Mouse (Mus musculus): ENCODE results near the gene Gpr108. TPM values are rescaled to one million over a fixed set of nuclear protein-coding genes. Genes with fewer than 3 reads are reported as not detected.

Gene Gpr108
- polyA plus RNA-seq, 1 experiment from 2014 or later: 31.9 TPM

DNA sequence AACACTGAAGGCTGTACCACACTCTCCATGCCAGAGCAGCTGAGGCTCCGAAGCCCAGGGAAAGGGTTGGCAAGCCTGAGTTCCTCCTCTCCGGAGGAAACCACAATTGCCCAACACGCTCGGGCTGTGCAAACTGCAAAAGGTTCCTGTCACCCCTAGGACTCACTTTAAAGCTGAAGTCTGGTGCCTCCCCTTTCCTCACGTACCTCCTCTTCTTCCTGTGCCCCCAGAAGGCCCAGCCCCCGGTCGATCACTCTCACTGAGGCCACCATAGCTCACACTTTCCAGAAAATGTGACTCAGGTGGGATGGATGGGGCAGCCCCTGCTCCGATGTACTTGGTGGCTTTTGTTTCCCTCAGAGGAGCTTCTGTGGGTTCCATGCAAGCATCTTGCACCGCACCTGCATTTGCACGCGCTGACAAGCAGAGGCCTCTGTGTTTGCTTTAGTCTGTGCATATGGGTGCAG is 54.2 kb downstream of the Gpr108 start, which contains the start of gene Tnfsf14:
TSS of gene Tnfsf14 (minus strand) at position 137 of the 467 bp plus-strand sequence.
- Histone ChIP-seq H3K4me1 (no peaks in the 10 kb centered on the region), H3K27ac (no peak within 1 kb of the TSS)

DNA sequence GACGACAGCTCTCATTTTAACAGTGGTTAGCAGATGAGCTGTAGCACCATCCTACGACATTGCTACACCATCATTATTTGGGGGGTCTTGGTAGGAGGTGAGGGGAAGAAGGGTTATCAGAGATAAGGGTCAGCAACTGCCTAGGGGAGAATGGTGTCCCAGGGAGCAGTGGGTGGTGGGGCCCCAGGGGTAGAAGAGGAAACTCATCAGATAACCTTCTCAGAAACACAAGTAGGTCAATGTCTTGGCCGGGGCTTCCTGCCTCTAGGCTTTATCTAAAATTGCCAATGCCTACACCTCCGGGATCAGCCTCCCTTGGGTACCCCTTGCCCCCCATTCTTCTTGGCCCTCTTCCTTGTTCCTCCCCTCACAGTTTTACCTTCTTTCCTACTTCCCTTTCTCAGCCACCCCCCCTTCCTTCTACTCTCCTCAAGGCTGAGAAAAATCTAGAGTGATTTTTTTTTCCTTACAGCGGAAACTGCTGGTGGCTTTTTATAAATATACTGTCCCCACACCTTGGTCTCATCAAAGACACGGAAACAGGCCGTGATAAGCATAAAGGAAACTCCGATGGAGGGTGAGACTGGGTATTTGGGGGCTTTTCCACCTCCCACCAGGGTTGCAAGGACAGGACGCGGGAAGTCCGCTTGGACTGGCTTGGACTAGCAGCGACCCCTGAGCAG is 59.6 kb downstream of the Gpr108 start:
- Histone ChIP-seq H3K27me3 (no peaks in the 10 kb centered on the region), H3K4me1 (no peaks in the 10 kb centered on the region), H3K9me3 (no peaks in the 10 kb centered on the region), H3K4me2 (replicated peaks) (no peak overlapping the region), H3K9ac (no peak overlapping the region), H3K4me3 (no peak overlapping the region), H3K27ac (no peak overlapping the region), H3K36me3 (no peaks in the 10 kb centered on the region)
- ATAC-seq (ENCODE audit: insufficient number of reproducible peaks, insufficient read depth, low FRiP score, low TSS enrichment): no peak
- WGBS: 82% methylated on average over 12 of the region's 12 CpGs

More for the DNA sequence above, 54.2 kb downstream of the Gpr108 start, which contains the start of gene Tnfsf14:
- 80% methylated on average over 11 of the region's 11 CpGs for WGBS
- H3K4me2 ChIP-seq (replicated peaks): no peak within 1 kb of the TSS
- ATAC-seq (ENCODE audit: insufficient number of reproducible peaks, insufficient read depth, low FRiP score, low TSS enrichment): no peak
- H3K36me3 ChIP-seq: no peaks in the 10 kb centered on the region
- no peak within 1 kb of the TSS for H3K9ac ChIP-seq
- H3K4me3 ChIP-seq: no peak within 1 kb of the TSS
- H3K27me3 ChIP-seq: no peaks in the 10 kb centered on the region
- H3K9me3 ChIP-seq: no peaks in the 10 kb centered on the region

DNA sequence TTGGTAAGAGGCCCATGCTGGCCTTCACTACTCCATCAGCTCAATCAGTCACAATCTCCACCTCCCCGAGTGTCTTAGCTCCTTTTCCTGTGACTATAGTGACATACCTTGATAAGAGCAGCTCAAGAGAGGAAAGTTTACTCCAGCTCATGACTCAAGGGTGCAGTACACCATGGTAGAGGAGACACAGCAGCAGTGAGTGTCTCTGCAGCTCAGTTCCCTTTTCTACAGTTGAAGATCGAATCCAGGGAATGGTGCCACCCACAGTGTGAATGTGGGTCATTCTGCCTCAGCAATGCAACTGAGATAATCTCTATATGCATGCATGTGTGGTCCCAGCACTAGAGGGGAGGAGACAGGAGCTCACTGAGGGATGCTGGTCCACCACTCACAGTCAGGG is 62.6 kb downstream of the Gpr108 start:
- H3K27ac ChIP-seq: no peak overlapping the region
- no peak overlapping the region for H3K4me3 ChIP-seq
- H3K4me2 ChIP-seq (replicated peaks): no peak overlapping the region
- H3K27me3 ChIP-seq: no peaks in the 10 kb centered on the region
- no peak overlapping the region for H3K9ac ChIP-seq
- H3K9me3 ChIP-seq: no peaks in the 10 kb centered on the region
- no peaks in the 10 kb centered on the region for H3K36me3 ChIP-seq
- 62% methylated on average over 2 of the region's 2 CpGs for WGBS
- H3K4me1 ChIP-seq: no peaks in the 10 kb centered on the region
- no peak for ATAC-seq (ENCODE audit: insufficient number of reproducible peaks, insufficient read depth, low FRiP score, low TSS enrichment)

Small RNA genes lying within 50 kb of the gene (microRNA-seq; reads per million reads assigned to microRNA genes)
- gene Mir6978: not detected

Other genes with a start within 250 kb of the Gpr108 start
- not detected in 2 replicates for gene Pspn, start 248.4 kb downstream of the Gpr108 start, polyA plus RNA-seq (2016; fragmentation: Nextera tagmentation; extraction: Ambion mirVana)
- gene Gtf2f1, start 237.2 kb downstream of the Gpr108 start, polyA plus RNA-seq (2016; fragmentation: Nextera tagmentation; extraction: Ambion mirVana): 62.0 and 63.4 TPM in 2 replicates
- 0.32 and 0.70 TPM in 2 replicates for gene Gm17949, start 237.0 kb downstream of the Gpr108 start, polyA plus RNA-seq (2016; fragmentation: Nextera tagmentation; extraction: Ambion mirVana)
- 63.4 and 66.4 TPM in 2 replicates for gene Khsrp, start 216.9 kb downstream of the Gpr108 start, polyA plus RNA-seq (2016; fragmentation: Nextera tagmentation; extraction: Ambion mirVana)
- 0.13 TPM in 1 of 2 replicates, not detected in the other for gene Slc25a41, start 206.8 kb downstream of the Gpr108 start, polyA plus RNA-seq (2016; fragmentation: Nextera tagmentation; extraction: Ambion mirVana)
- gene Crb3, start 189.3 kb downstream of the Gpr108 start, polyA plus RNA-seq (2016; fragmentation: Nextera tagmentation; extraction: Ambion mirVana): 5.0 and 5.2 TPM in 2 replicates
- gene Slc25a23, start 188.6 kb downstream of the Gpr108 start, polyA plus RNA-seq (2016; fragmentation: Nextera tagmentation; extraction: Ambion mirVana): 10.1 TPM in 2 replicates
- 1.4 and 3.2 TPM in 2 replicates for gene Dennd1c, start 169.9 kb downstream of the Gpr108 start, polyA plus RNA-seq (2016; fragmentation: Nextera tagmentation; extraction: Ambion mirVana)
- gene Tubb4a, start 160.7 kb downstream of the Gpr108 start, polyA plus RNA-seq (2016; fragmentation: Nextera tagmentation; extraction: Ambion mirVana): 31.9 and 35.5 TPM in 2 replicates
- gene Tnfsf9, start 143.1 kb downstream of the Gpr108 start, polyA plus RNA-seq (2016; fragmentation: Nextera tagmentation; extraction: Ambion mirVana): 7.8 and 9.6 TPM in 2 replicates
- 0.19 TPM in 1 of 2 replicates, not detected in the other for gene Cd70, start 98.7 kb downstream of the Gpr108 start, polyA plus RNA-seq (2016; fragmentation: Nextera tagmentation; extraction: Ambion mirVana)
- gene Tnfsf14, start 54.3 kb downstream of the Gpr108 start, polyA plus RNA-seq (2016; fragmentation: Nextera tagmentation; extraction: Ambion mirVana): 0.09 and 0.24 TPM in 2 replicates
- gene C3, start 20.3 kb downstream of the Gpr108 start, polyA plus RNA-seq (2016; fragmentation: Nextera tagmentation; extraction: Ambion mirVana): 0.37 and 0.56 TPM in 2 replicates
- 33.8 and 35.6 TPM in 2 replicates for gene Trip10, start 1.0 kb upstream of the Gpr108 start, polyA plus RNA-seq (2016; fragmentation: Nextera tagmentation; extraction: Ambion mirVana)
- 1.7 and 2.1 TPM in 2 replicates for gene Vav1, start 30.7 kb upstream of the Gpr108 start, polyA plus RNA-seq (2016; fragmentation: Nextera tagmentation; extraction: Ambion mirVana)
- 3.4 and 3.8 TPM in 2 replicates for gene Adgre1, start 110.2 kb upstream of the Gpr108 start, polyA plus RNA-seq (2016; fragmentation: Nextera tagmentation; extraction: Ambion mirVana)